Mouse (Mus musculus) kidney, adult 2 months (tissue): ENCODE results near the gene Kdm6a.

Experiments used
- CTCF ChIP-seq: fragments of 200-500 bp; conservative IDR thresholded peaks from 2 replicates; pipeline ENCODE4 v1.5.1; 2011; ENCODE audit warnings: low read depth, mild to moderate bottlenecking, control low read depth, low read length, moderate library complexity, mixed read lengths; ENCODE audit not compliant: insufficient read depth, insufficient read length
- POLR2A ChIP-seq: fragments of 200-500 bp; IDR thresholded peaks from one replicate; pipeline ENCODE4 v1.6.1; 2011; ENCODE audit warnings: low read depth, low read length, control low read depth

DNA sequence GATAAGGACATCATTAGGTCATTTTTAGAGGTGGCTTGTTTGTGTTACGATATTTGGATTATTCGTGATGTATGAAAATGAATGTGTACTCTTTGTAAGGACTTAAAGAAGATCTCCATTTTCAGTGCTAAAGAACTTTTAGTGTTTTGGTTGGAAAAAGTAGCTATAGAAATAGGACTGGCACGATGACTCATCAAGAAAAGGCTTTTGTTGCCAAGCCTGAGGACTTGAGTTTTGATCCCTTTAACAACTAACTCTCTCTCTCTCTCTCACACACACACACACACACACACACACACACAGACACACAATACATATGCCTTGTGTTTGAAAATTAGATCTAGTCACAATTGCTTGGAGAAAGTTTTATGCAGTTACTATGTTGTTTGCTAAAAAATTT is 4.6 kb downstream of the Kdm6a start:
- TF ChIP-seq CTCF = no peak
- TF ChIP-seq POLR2A = no peak
